Mouse (Mus musculus) adipocyte (in vitro differentiated cells): ENCODE measurements around the gene Spint2.
"Not testable (repeated sequence)": the region's sequence is repeated elsewhere in the genome, so short reads cannot be mapped to it uniquely, and the experiment has no call there.

Experiments used
- DNase-seq: peaks from one replicate; pipeline ENCODE4 v3.0.0-alpha.2; 2016; ENCODE audit warnings: low spot score

The Spint2 gene

GRCm38 (mm10) chr7:29238019-29238967 is 43.4 kb downstream of the Spint2 start, which contains the start of gene Yif1b:
Gene Yif1b, plus strand, starts transcription at chr7:29238329.
- peak; percentile 98 for DNase-seq

- DNase-seq: not testable (repeated sequence)
Measured at GRCm38 (mm10) chr7:29237596-29237995, 44.1 kb downstream of the Spint2 start.

GRCm38 (mm10) chr7:29236593-29236992 is 45.1 kb downstream of the Spint2 start:
- no peak for DNase-seq

GRCm38 (mm10) chr7:29234661-29235060 is 47.1 kb downstream of the Spint2 start:
- no peak for DNase-seq

GRCm38 (mm10) chr7:29233745-29234144 is 48.0 kb downstream of the Spint2 start:
- DNase-seq: peak; percentile 50

- no peak for DNase-seq
Measured at GRCm38 (mm10) chr7:29232247-29233013, 49.3 kb downstream of the Spint2 start, which contains the start of gene Kcnk6. Gene Kcnk6, minus strand, starts transcription at chr7:29232515.

GRCm38 (mm10) chr7:29231517-29231916 is 50.2 kb downstream of the Spint2 start:
- DNase-seq: no peak

GRCm38 (mm10) chr7:29230560-29230959 is 51.2 kb downstream of the Spint2 start:
- DNase-seq: no peak

GRCm38 (mm10) chr7:29228202-29228601 is 53.5 kb downstream of the Spint2 start:
- no peak for DNase-seq

GRCm38 (mm10) chr7:29225520-29225919 is 56.2 kb downstream of the Spint2 start:
- no peak for DNase-seq

GRCm38 (mm10) chr7:29224756-29225394 is 56.8 kb downstream of the Spint2 start:
- DNase-seq: no peak

- DNase-seq: no peak
Measured at GRCm38 (mm10) chr7:29214846-29215245, 66.9 kb downstream of the Spint2 start.

- DNase-seq: no peak
Measured at GRCm38 (mm10) chr7:29214236-29214635, 67.5 kb downstream of the Spint2 start.

- DNase-seq: no peak
Measured at GRCm38 (mm10) chr7:29213675-29214082, 68.0 kb downstream of the Spint2 start, which contains the start of gene Catsperg1. Gene Catsperg1, minus strand, starts transcription at chr7:29214035.

GRCm38 (mm10) chr7:29212775-29213560 is 68.7 kb downstream of the Spint2 start:
- DNase-seq: not testable (repeated sequence)

- DNase-seq: no peak
Measured at GRCm38 (mm10) chr7:29212199-29212765, 69.4 kb downstream of the Spint2 start.

- DNase-seq: peak; percentile 78
Measured at GRCm38 (mm10) chr7:29211415-29212198, 70.1 kb downstream of the Spint2 start.

- DNase-seq: not testable (repeated sequence)
Measured at GRCm38 (mm10) chr7:29211013-29211412, 70.7 kb downstream of the Spint2 start.
